Mouse (Mus musculus): ENCODE data around the gene Zfp36l2.
A peak's percentile ranks its signal among the peaks of the same experiment; 100 is the strongest.
"Not testable (repeated sequence)": the region's sequence is repeated elsewhere in the genome, so short reads cannot be mapped to it uniquely, and the experiment has no call there.

Zfp36l2 gene

GRCm38 (mm10) chr17:84187727-84188373 lies at the start of gene Zfp36l2:
Zfp36l2 (minus strand) TSS chr17:84187947.
- DNase-seq (ENCODE audit: extremely low spot score): peak; percentile 98

DNA sequence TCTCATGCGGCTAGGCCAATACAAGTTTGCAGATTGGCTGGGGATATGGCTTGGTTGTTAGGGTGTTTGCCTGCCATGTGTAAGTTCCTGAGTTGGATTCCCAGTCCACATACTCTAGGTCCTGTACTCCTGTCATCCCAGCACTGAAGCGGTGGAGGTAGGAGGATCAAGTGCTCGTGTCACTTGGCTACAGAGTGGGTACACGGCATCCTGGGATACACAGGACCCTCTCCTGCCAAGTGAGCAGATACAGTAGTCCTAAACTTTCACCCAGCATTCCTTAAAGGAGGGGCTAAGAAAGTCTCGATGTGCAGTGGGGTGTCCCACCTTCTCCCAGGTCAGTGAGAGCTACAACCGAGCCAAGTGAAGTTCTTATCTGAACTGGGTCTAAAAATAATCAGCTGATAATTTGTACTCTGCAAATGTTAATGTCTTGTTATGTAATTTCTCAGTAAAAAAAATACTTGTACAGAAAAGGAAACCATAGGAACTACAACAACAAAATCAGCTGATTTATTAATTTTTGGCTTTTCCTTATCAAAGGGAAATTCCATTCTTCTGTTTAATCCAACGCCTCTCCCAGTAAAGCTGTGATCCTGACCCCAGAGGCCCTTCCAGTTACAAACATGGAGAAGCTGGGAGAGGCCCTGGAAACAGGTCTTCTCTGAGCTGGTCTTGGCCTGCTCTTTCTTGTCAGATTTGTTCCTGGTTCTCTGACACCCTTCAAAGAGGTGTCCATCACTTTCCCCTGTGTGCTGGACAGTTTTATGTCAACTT lies 49.2 kb upstream of the Zfp36l2 start:
- DNase-seq (ENCODE audit: extremely low spot score): no peak

DNA sequence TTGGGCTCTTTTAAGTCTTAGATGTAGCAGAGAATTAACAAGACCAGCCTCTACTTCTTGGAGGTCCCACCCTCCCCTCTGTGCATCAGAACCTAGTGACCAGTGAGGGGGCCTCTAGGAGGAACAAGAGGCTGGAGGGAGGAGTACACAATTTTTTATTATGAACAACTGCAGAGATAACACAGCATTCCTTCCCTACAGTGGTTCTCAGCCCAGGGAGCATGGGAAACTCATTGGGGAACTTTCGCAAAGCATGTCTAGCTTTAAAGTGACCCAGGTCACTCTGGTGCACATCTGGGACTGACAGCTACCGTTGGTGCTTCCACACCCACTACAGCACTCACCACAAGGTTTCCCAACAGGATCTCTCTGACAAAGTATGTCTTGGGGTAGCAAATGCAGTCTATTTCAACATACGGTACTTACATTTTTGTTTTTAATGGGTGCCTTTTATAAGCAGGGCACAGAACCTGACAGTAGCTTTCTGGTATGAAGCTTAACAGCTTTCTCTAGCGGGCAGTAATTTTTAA lies 47.7 kb upstream of the Zfp36l2 start:
- no peak for DNase-seq (ENCODE audit: extremely low spot score)

GRCm38 (mm10) chr17:84234785-84235184 lies 47.0 kb upstream of the Zfp36l2 start:
- DNase-seq (ENCODE audit: extremely low spot score): not testable (repeated sequence)

GRCm38 (mm10) chr17:84233758-84234157 lies 46.0 kb upstream of the Zfp36l2 start:
- DNase-seq (ENCODE audit: extremely low spot score): no peak

- no peak for DNase-seq (ENCODE audit: extremely low spot score)
Observed at GRCm38 (mm10) chr17:84231361-84231760, 43.6 kb upstream of the Zfp36l2 start.

DNA sequence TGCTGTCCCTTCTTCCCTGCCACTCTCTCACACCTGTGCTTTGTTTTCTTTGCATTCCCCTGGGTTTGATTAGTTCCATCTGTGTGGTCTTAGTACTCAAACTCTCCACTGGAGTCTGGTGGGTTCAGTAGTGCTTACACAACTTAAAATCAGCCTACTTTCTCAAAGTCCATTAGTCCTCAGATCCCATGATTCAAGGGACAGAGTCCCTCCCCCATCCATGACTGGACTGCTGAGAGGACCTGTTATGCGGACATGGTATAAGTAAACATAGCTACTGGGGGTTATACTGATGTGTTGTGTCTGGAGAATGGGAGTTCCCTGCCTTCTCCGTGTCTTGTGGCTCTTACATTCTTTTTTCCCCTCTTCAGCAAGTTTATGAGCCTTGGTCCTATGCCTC lies 40.5 kb upstream of the Zfp36l2 start:
- DNase-seq (ENCODE audit: extremely low spot score): no peak

DNA sequence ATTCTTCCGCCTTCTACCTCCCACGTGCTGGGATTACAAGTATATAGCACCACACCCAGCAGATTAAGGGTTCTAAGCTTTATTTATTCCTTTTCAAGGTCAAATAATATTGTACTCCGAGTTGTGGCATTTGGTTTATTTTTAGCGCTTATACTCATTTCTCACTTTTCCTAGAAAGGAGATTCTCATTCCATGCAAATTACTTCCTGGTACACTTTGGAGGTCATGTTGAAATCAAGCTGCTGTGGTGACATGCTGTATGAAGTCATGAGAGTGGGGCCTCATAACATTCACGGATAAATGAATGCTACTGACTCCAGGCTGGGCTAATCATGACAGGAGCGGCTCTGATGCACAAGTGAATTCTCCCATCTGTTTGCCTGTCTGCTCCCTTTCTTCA lies 38.9 kb upstream of the Zfp36l2 start:
- DNase-seq (ENCODE audit: extremely low spot score): no peak

DNA sequence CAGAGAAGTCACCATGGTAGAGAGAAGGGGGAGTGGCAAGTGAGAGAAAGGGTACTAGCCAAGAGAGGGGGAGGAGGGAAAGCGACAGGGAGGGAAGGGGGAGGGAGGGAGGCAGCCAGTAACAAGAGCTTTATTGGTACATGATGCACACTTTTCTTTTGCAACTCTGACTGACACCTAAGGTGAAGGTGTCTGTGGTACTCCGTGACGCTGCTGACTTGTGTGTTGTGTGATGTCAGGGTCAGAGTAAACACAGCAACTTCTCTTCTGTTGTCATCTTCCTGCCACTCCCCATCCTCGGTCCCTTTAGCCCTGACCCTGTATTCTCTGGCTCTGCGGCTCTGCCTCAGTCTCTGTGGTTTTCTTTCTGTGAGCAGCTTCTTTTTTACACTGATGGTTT lies 38.5 kb upstream of the Zfp36l2 start:
- DNase-seq (ENCODE audit: extremely low spot score): no peak

DNA sequence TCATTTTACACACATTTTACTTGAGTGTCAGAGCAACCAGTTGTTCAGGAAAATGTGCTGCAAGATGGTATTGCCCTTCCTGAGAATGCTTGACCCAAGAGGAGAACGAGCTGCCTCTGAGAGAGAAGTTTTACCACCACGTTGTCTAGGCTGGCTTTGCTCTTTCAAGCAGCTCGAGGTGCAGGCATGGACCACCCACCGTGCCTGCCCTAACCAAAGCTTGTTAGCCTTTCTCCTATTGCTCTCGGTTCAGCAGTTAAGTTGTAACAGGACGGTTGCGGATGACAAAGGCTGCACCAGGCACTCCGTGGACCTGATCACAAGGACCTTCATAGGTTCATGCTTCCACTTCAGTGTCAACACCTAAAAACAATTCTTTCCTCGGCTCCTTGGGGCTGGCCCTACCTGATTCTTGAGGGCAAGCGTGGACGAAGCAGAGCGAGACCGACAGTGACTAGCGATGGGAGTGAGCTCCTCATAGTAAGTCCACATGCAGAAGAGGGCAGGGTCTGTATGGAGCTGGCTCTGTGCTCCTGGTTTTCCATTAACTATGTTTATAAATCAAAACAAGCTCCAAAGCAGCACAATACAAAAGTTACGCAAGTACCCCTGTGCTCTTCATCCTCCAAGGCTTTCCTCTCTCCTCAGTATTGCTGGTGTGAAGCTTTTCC lies 36.6 kb upstream of the Zfp36l2 start:
- no peak for DNase-seq (ENCODE audit: extremely low spot score)

DNA sequence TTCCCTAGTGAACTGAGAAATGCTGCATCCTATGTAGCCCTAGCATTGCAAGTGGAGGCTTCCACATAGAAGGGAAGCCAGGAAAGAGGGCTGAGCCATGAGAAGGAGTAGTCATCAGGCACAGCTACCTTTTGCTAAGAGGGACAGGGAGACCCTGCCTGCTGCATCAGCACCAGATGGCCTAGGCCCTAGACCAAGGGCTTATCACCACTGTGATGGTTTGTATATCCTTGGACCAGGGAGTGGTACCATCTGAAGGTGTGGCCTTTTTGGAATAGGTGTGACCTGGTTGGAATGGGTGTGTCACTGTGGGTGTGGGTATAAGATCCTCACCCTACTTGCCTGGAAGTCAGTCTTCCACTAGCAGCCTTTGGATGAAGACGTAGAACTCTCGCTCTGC lies 31.1 kb upstream of the Zfp36l2 start:
- not testable (repeated sequence) for DNase-seq (ENCODE audit: extremely low spot score)

- DNase-seq (ENCODE audit: extremely low spot score): no peak
Observed at GRCm38 (mm10) chr17:84217696-84218095, 29.9 kb upstream of the Zfp36l2 start.

- DNase-seq (ENCODE audit: extremely low spot score): no peak
Observed at GRCm38 (mm10) chr17:84215264-84215960, 27.7 kb upstream of the Zfp36l2 start.

DNA sequence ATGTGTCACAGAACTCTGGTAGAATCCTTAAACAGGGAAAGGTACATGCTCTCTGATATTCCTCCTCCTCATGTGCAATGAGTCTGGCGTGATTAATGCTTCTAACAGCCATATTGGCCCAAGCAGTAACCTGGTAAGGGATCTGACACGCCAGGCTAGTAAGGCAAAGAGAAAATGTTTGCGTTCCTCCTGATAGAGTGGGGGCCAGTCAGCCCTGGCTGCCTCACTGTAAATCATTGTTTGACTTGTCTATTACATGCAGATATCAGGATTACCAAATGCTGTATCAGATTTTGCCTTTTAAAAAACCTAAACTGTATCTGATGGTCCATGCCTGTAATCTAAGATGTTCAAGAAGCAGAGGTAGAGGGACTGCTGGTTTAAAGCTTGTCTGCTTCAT lies 25.7 kb upstream of the Zfp36l2 start:
- DNase-seq (ENCODE audit: extremely low spot score): no peak

- DNase-seq (ENCODE audit: extremely low spot score): no peak
Observed at GRCm38 (mm10) chr17:84207611-84208010, 19.9 kb upstream of the Zfp36l2 start.

GRCm38 (mm10) chr17:84206239-84206638 lies 18.5 kb upstream of the Zfp36l2 start:
- DNase-seq (ENCODE audit: extremely low spot score): no peak

- no peak for DNase-seq (ENCODE audit: extremely low spot score)
Observed at GRCm38 (mm10) chr17:84204962-84205361, 17.2 kb upstream of the Zfp36l2 start.

DNA sequence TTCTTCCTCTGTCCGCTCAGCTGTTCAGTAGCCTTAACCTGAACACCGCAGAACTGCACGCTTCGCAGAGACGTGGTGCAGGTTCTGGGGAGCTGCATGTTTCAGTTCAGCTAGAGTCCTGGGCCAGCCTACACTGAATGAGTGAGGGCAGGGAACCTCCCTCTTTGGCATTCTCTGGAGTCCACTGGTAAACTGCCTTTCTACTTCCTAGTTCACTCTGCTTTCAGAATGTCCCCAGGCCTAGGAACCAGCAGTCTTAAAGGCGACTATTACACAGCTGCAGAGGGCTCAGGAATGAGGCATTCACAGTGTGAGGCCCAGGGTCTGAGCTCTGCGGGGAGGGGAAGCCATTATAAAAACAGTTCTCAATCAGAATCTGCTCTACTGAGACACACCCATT lies 15.6 kb upstream of the Zfp36l2 start:
- no peak for DNase-seq (ENCODE audit: extremely low spot score)

DNA sequence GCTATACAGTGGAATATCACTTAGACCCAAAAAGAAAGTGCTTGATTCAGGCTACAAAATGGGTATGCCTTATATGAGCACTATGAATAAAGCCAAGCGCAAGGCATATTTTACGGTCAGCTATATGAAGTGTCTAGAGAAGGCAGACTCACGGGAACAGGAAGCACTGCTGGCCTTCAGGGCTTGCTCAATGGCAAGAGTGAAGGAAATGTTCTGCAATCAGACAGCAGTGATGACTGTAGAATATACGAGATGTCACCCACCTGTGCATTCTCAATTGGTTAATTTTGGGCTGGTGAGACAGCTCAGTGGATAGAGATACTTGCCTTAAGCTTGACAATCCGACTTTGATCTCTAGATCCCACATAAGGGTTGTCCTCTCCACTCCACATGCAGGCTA lies 13.4 kb upstream of the Zfp36l2 start:
- DNase-seq (ENCODE audit: extremely low spot score): no peak

GRCm38 (mm10) chr17:84197912-84198344 lies 10.2 kb upstream of the Zfp36l2 start:
- DNase-seq (ENCODE audit: extremely low spot score): no peak

DNA sequence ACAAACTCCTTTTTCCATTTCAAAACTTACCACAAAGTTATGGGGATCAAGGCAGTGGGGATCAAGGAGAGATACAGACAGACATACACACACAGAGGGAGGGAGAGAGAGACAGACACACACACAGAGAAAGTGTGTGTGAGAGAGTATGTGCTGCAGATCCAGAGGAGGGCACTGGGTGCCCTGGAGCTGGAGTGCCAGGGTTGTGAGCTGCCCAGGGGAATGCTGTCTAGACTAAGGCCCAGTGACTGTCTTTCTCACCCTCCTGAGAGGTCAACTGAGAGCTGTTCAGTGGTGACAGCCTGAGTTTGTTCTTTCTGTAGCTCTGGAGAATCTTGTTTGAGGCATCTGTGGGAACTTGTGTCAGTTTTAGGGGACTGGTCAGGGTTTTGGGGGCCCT lies 8.6 kb upstream of the Zfp36l2 start:
- DNase-seq (ENCODE audit: extremely low spot score): no peak

DNA sequence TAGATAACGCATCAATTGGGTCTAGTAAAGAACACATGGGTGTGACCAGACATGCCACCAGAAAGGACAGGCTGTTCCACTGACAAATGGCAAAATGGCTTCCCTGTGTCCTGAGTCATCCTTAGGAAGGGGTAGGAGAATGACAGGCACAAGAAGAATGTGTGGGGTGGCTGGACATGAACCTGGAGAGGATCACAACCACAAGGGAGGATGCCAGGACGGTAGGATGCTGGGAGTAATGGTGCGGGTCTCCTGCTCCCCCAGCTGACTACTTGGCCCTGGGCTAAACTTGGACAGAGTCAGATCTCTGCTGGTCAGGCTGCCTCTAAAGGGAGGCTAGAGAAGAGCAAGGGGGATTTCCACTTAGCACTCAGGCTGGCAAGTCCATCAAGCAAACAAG lies 8.1 kb upstream of the Zfp36l2 start:
- DNase-seq (ENCODE audit: extremely low spot score): no peak

All from embryo, embryonic 9.5 days (tissue).